Mouse (Mus musculus) midbrain, embryonic 15.5 days (tissue): ENCODE measurements at regions not wholly inside any gene's neighbourhood (a gene's known extent, or its start where the extent isn't known, plus 50 kb on each side); places are given as distances from the start of the nearest gene placed in this dataset.

Experiments used
- ATAC-seq: fragments of 200-750 bp; cut with Nextera tagmentation; replicated peaks from 2 replicates; pipeline ENCODE4 v1.8.0; 2017; ENCODE audit warnings: moderate TSS enrichment
- H3K27ac ChIP-seq: fragments of 300-500 bp; sonication (generic); 2 replicates; pipeline ENCODE4 v1.5.1; 2015; ENCODE audit warnings: mild to moderate bottlenecking, inconsistent platforms
- H3K27me3 ChIP-seq: fragments of 300-500 bp; sonication (generic); replicated peaks from 2 replicates; pipeline ENCODE4 v1.6.1; 2015; ENCODE audit warnings: inconsistent platforms
- H3K36me3 ChIP-seq: fragments of 300-500 bp; sonication (generic); replicated peaks from 2 replicates; pipeline ENCODE4 v1.6.1; 2015; ENCODE audit warnings: inconsistent platforms
- H3K4me1 ChIP-seq: fragments of 300-500 bp; sonication (generic); 2 replicates; pipeline ENCODE4 v1.6.1; 2015; ENCODE audit warnings: inconsistent platforms
- H3K4me2 ChIP-seq: fragments of 300-500 bp; sonication (generic); 2 replicates; pipeline ENCODE4 v1.6.1; 2015; ENCODE audit warnings: inconsistent platforms, mild to moderate bottlenecking, moderate library complexity
- H3K4me3 ChIP-seq: fragments of 300-500 bp; sonication (generic); 2 replicates; pipeline ENCODE4 v1.5.1; 2015; ENCODE audit warnings: mild to moderate bottlenecking, inconsistent platforms
- H3K9ac ChIP-seq: fragments of 300-500 bp; sonication (generic); 2 replicates; pipeline ENCODE4 v1.6.1; 2015; ENCODE audit warnings: mild to moderate bottlenecking, inconsistent platforms
- H3K9me3 ChIP-seq: fragments of 300-500 bp; sonication (generic); 2 replicates; pipeline ENCODE4 v1.6.1; 2016; ENCODE audit warnings: inconsistent platforms
- WGBS: fragments of 180-500 bp; shearing (Covaris S2); methylation state at CpG from one replicate; pipeline ENCODE4 v1.1.7; 2015; ENCODE audit warnings: mixed read lengths; 5-methylcytosine and 5-hydroxymethylcytosine counted together

DNA sequence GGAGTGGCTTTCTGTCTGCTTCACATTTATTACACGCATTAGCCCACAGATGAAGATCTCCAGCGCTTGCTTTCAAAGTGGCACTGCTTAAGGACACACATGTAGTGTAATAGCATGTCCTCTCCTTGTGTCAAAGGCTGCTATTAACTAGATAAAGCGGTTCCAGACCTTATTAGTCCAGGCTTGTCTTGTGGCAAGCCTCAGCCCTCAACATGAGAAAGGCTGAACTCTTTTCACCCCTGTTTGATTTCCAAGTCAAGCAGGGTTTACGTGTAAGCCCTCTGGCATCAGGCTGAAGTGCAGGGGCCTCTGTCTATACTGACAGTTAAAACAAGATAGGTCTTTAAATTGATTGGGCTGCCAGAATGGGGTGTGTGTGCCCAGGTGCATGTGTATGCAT is 403.7 kb upstream of the Adamts16 start:
- peaks cover 9% of the 10 kb centered on the region; the same call in 1 of the 2 replicates for H3K4me1 ChIP-seq
- H3K27ac ChIP-seq = no peak overlapping the region
- H3K9ac ChIP-seq = no peak overlapping the region
- H3K27me3 ChIP-seq = 0 out of 2 replicates have a peak, but pooled peaks cover 3% of the 10 kb centered on the region
- H3K4me2 ChIP-seq = no peak overlapping the region
- no peaks in the 10 kb centered on the region for H3K9me3 ChIP-seq
- WGBS = 86% methylated on average over 4 of the region's 4 CpGs
- no peak for ATAC-seq
- no peaks in the 10 kb centered on the region for H3K36me3 ChIP-seq
- H3K4me3 ChIP-seq = no peak overlapping the region

DNA sequence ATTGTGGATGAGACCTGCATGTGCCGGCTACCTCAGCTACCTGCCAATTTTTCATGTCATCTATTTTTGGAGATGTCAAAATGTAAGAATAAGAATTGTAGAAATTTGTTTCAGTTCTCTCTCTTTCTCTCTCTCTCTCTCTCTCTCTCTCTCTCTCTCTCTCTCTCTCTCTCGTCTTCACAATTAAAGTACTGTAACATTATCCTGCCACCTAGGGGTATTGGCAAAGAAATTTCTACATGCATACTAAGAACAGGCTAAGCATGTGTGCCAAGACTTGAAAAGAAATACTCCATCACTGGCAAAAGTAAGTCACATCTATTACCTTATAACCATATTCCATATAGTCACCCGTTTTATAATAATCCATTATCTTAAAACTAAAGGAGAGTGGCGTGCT is 398.2 kb upstream of the Adamts16 start:
- 69% methylated on average over 4 of the region's 4 CpGs for WGBS
- no peaks in the 10 kb centered on the region for H3K9me3 ChIP-seq
- H3K4me2 ChIP-seq = no peak overlapping the region
- no peaks in the 10 kb centered on the region for H3K27me3 ChIP-seq
- no peak overlapping the region for H3K9ac ChIP-seq
- H3K27ac ChIP-seq = no peak overlapping the region
- no peaks in the 10 kb centered on the region for H3K4me1 ChIP-seq
- no peaks in the 10 kb centered on the region for H3K36me3 ChIP-seq
- no peak for ATAC-seq
- no peak overlapping the region for H3K4me3 ChIP-seq

DNA sequence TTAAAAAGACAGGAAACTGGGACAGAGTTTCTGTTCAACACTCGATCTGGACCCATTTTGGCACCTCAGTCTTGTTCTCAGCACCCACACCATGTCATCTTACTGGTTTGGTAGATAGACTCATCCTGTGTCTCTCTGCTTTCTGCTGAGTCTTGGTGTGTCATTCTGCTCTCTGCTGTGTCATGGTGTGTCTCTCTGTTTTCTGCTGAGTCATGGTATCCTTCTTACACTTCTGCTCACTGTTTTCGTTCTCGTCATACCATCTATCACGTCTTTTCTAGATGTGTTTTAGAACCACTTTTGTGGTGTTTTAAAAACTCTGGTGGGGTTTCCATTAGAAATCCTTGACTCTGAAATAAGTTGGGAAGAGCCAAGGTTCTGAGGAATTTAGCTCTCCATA is 393.7 kb upstream of the Adamts16 start:
- Histone ChIP-seq H3K4me1 (no peaks in the 10 kb centered on the region), H3K36me3 (no peaks in the 10 kb centered on the region), H3K27ac (no peak overlapping the region), H3K9me3 (no peaks in the 10 kb centered on the region), H3K4me2 (no peak overlapping the region), H3K27me3 (no peaks in the 10 kb centered on the region), H3K4me3 (no peak overlapping the region), H3K9ac (no peak overlapping the region)
- ATAC-seq = no peak
- 91% methylated on average over 4 of the region's 4 CpGs for WGBS

DNA sequence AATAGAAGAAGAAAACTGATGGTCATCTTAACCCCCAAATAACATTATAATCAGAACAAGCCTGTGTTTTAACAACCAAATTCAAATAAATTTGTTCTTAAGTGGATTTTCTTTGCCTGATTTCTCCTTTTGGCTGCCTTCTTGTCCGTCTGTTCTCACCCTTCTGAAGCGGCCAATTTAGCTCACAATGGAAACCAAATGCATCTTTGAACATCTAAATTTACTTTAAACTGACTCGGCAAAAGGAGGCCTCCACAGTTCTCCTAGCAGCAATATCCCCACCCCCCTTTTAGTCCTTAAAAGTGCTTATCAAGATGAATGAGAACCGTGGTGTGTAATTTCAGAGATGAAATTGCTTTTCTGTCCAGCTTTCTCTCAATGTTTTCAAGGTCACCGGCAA is 389.6 kb upstream of the Adamts16 start:
- no peak overlapping the region for H3K4me2 ChIP-seq

DNA sequence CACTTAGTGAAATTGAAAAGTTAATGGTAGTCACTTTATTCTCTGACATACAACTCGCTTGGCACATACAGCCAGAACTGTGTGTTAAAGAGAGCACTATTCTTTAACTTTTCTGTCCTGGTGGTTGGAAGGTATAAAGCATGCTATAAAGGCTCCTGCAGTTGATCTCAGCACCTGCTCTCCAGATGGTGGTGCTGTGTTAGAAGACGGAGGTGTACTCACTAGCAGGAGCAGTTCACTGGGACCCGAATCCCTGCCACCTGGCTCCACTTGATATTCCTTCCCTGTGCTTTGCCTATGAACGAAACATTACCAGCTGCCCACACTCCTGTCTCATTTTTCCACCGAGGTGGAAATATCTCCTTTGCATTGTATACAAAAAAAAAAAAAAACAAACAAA is 373.2 kb upstream of the Adamts16 start:
- H3K36me3 ChIP-seq = no peaks in the 10 kb centered on the region
- no peak overlapping the region for H3K9ac ChIP-seq
- no peak overlapping the region for H3K4me2 ChIP-seq
- WGBS = 71% methylated on average over 5 of the region's 5 CpGs
- no peak overlapping the region for H3K27ac ChIP-seq
- no peak overlapping the region for H3K4me3 ChIP-seq
- ATAC-seq = no peak
- peaks cover 7% of the 10 kb centered on the region for H3K4me1 ChIP-seq
- no peaks in the 10 kb centered on the region for H3K27me3 ChIP-seq
- H3K9me3 ChIP-seq = no peaks in the 10 kb centered on the region

More for the DNA sequence above, 389.6 kb upstream of the Adamts16 start:
- H3K36me3 ChIP-seq = no peaks in the 10 kb centered on the region
- no peak overlapping the region for H3K9ac ChIP-seq
- no peaks in the 10 kb centered on the region for H3K27me3 ChIP-seq
- no peaks in the 10 kb centered on the region for H3K9me3 ChIP-seq
- no peak overlapping the region for H3K4me3 ChIP-seq
- H3K27ac ChIP-seq = no peak overlapping the region
- 72% methylated on average over 5 of the region's 5 CpGs for WGBS
- H3K4me1 ChIP-seq = no peaks in the 10 kb centered on the region
- ATAC-seq = no peak

DNA sequence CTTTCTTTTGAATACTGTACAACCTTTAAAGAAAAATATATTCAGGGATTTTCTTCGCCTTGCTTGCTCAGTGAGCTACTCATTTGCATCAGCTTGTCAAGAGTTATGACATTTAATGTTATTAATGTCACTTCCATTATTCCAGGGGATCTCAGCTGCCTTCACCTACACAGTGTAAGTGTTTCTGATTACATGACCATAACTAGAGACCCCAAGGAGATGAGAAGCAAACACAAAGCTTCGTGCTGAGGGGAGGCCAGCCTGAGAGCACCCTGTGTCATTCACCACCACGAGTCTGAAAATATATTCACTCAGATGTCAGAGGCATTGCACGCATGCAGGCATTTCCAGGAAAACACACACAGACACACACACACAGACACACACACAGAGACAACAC is 369.8 kb upstream of the Adamts16 start:
- Histone ChIP-seq H3K36me3 (no peaks in the 10 kb centered on the region), H3K4me2 (no peak overlapping the region), H3K27ac (peak overlapping the region; percentile 40; the same call in 1 of the 2 replicates), H3K4me1 (peaks cover 7% of the 10 kb centered on the region), H3K27me3 (peaks cover 4% of the 10 kb centered on the region; the same call in 1 of the 2 replicates), H3K4me3 (no peak overlapping the region), H3K9ac (no peak overlapping the region), H3K9me3 (no peaks in the 10 kb centered on the region)
- 25% methylated on average over 4 of the region's 4 CpGs for WGBS
- ATAC-seq = peak; percentile 76; the same call in 1 of the 2 replicates

DNA sequence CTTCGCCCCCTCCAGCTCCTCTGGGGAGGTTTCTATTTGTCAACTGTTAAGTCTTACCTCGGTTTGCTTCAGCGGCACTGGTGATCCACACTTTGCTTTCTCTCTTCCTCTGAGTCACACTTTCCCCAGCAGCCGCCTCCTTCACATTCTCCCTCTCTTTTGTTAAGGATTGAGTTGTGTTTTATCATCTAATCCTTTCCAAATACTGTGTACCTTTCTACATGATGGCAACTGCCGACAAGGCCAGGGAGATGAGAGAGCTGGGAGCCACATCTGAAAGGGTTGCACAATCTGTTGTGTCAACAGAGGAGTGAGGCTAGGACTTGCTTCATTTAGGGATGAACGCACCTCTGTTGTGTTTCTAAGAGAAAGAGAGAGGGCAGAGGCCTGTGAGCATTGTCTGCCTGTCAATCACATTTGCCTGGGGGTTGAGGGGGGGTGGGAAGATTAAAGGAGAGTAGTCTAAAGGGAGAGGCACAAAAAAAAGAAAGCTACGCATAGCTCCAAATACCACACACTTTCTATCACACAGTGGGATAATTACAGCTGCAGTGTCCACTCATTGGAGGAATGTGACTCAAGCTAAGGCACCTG is 369.1 kb upstream of the Adamts16 start:
- Histone ChIP-seq H3K9ac (no peak overlapping the region), H3K4me1 (peaks cover 11% of the 10 kb centered on the region), H3K27me3 (peaks cover 4% of the 10 kb centered on the region; the same call in 1 of the 2 replicates), H3K4me2 (no peak overlapping the region), H3K36me3 (no peaks in the 10 kb centered on the region), H3K27ac (peak overlapping the region; percentile 40), H3K9me3 (no peaks in the 10 kb centered on the region), H3K4me3 (no peak overlapping the region)
- 15% methylated on average over 7 of the region's 7 CpGs for WGBS
- ATAC-seq = no peak

DNA sequence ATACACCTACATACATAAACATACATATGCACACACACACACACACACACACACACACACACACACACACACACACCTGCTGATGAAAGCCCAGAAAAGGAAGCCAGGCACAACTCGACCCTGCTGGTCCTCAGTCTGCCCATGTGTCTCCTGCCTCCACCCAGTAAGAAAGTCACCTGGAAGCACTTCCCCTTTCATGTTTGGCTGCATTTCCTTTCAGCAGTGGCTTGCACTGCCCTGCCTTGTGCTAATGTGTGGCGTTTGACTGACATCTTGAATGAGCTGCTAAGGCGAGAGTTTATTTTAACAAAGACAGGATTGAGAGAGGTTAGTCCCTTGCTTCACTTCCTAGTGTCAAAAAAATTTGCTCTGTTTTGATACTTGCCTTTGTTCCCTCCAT is 364.1 kb upstream of the Adamts16 start:
- H3K9me3 ChIP-seq = no peaks in the 10 kb centered on the region
- no peaks in the 10 kb centered on the region for H3K36me3 ChIP-seq
- H3K4me2 ChIP-seq = no peak overlapping the region
- peaks cover 7% of the 10 kb centered on the region for H3K4me1 ChIP-seq
- no peak overlapping the region for H3K9ac ChIP-seq
- peak; percentile 66 for ATAC-seq
- H3K4me3 ChIP-seq = no peak overlapping the region
- H3K27ac ChIP-seq = no peak overlapping the region
- WGBS = 21% methylated on average over 3 of the region's 3 CpGs
- peaks cover 4% of the 10 kb centered on the region; the same call in 1 of the 2 replicates for H3K27me3 ChIP-seq

DNA sequence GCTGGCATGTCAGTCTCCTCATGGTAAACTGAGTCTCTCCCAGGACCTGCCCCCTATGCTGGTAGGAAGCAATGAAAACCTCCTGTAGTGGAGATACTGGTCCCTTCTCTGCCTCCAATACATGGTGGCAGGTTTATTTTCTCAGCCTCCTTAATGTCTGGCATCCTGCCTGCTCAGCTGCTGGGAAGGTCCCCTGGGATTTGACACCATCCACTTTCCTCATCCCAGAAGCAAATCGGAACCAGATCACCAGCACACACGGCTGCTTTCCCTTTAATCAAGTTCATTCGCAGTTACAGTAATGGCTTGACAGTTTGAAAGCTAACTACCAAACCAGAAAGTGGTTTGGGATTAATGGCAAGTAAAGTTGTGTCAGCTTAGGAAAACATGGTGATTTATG is 359.0 kb upstream of the Adamts16 start:
- Histone ChIP-seq H3K4me3 (no peak overlapping the region), H3K9ac (no peak overlapping the region), H3K27me3 (no peaks in the 10 kb centered on the region), H3K4me1 (peaks cover 3% of the 10 kb centered on the region), H3K9me3 (no peaks in the 10 kb centered on the region), H3K36me3 (no peaks in the 10 kb centered on the region), H3K4me2 (no peak overlapping the region), H3K27ac (no peak overlapping the region)
- WGBS = 32% methylated on average over 3 of the region's 3 CpGs
- ATAC-seq = no peak

DNA sequence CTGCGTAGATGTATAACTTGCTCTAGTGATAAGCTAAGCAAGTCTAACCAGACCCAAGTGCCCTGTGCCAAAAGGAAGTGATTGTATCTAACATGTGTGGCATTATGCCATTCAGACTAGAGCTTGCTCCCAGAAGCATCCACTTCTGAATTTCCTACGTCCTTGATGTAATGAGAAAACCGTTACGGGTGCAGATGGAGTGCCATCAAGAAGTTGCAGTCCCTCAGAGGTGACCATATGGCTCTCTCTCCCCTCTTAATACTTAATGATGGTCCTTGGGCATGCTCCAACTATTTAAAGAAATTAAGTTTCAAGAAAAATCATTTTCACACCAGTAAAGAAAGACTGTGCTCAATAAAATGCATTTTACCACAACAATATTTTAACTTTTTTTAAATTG is 354.1 kb upstream of the Adamts16 start:
- Histone ChIP-seq H3K9ac (no peak overlapping the region), H3K27ac (no peak overlapping the region), H3K4me3 (no peak overlapping the region), H3K36me3 (no peaks in the 10 kb centered on the region), H3K4me2 (no peak overlapping the region), H3K27me3 (no peaks in the 10 kb centered on the region), H3K9me3 (no peaks in the 10 kb centered on the region), H3K4me1 (0 out of 2 replicates have a peak, but pooled peaks cover 2% of the 10 kb centered on the region)
- ATAC-seq = no peak
- WGBS = 89% methylated on average over 4 of the region's 4 CpGs

DNA sequence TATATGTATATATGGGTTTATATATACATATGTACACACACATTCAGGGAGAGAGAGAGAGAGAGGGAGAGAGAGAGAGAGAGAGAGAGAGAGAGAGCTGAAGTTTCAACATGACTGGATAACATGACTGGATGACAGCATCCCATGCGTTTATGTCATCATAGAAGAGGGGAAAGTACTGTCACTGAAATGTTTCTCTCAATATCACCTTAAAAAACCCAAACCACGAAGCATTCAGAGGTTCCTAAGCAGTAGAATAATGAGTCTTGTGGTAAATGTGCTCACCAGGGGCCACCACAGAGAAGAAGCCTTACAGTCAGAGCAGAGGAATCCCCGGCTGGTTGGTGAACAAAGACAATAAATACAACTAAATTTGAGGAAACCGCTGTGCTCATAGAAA is 342.9 kb upstream of the Adamts16 start:
- H3K36me3 ChIP-seq = no peaks in the 10 kb centered on the region

DNA sequence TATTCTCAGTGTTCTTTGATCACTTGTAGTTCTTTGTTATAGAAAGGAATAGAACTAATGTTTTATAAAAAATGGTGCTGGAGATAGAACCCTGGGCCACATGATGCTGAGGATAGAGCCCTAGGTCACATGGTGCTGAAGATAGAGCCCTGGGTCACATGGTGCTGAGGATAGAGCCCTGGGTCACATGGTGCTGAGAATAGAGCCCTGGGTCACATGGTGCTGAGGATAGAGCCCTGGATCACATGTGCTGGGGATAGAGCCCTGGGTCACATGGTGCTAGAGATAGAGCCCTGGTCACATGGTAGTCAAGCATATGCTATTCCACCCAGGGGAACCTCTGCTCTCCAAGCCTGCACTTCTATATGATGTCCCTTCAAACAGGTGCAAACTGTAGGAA is 337.5 kb upstream of the Adamts16 start:
- Histone ChIP-seq H3K27ac (no peak overlapping the region), H3K9me3 (no peaks in the 10 kb centered on the region), H3K4me1 (no peaks in the 10 kb centered on the region), H3K4me3 (no peak overlapping the region), H3K9ac (no peak overlapping the region), H3K4me2 (no peak overlapping the region), H3K27me3 (no peaks in the 10 kb centered on the region), H3K36me3 (no peaks in the 10 kb centered on the region)
- ATAC-seq = no peak

More for the DNA sequence above, 342.9 kb upstream of the Adamts16 start:
- Histone ChIP-seq H3K27me3 (no peaks in the 10 kb centered on the region), H3K27ac (no peak overlapping the region), H3K9me3 (no peaks in the 10 kb centered on the region), H3K9ac (no peak overlapping the region), H3K4me3 (no peak overlapping the region), H3K4me1 (no peaks in the 10 kb centered on the region), H3K4me2 (no peak overlapping the region)
- WGBS = 79% methylated on average over 4 of the region's 4 CpGs
- no peak for ATAC-seq

DNA sequence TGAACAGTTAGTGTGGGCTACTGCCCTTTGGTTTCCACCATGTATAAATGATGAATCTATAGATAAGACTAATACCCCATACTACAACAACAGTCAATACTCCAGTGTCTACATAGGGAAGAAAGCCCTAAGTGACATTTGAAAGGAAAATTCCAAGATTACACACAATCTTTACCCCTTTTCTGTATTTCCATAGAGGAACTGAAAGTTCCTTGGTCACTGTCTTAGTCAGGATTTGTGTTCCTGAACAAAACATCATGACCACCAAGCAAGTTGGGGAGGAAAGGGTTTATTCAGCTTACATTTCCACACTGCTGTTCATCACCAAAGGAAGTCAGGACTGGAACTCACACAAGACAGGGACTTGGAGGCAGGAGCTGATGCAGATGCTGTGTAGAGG is 332.7 kb upstream of the Adamts16 start:
- H3K36me3 ChIP-seq = no peaks in the 10 kb centered on the region
- ATAC-seq = no peak
- no peaks in the 10 kb centered on the region for H3K4me1 ChIP-seq
- H3K4me2 ChIP-seq = no peak overlapping the region
- no peaks in the 10 kb centered on the region for H3K9me3 ChIP-seq
- no peak overlapping the region for H3K27ac ChIP-seq
- H3K9ac ChIP-seq = no peak overlapping the region
- no peaks in the 10 kb centered on the region for H3K27me3 ChIP-seq
- no peak overlapping the region for H3K4me3 ChIP-seq
